Mouse (Mus musculus) forebrain, embryonic 15.5 days (tissue): ENCODE results near the gene Hcar2. TPM values are rescaled to one million over a fixed set of nuclear protein-coding genes. Genes with fewer than 3 reads are reported as not detected.

ENCODE experiments used
- ATAC-seq: fragments of 200-750 bp; cut with Nextera tagmentation; replicated peaks from 2 replicates; pipeline ENCODE4 v1.8.0; 2017; ENCODE audit warnings: mild to moderate bottlenecking, moderate TSS enrichment, moderate library complexity
- H3K27ac ChIP-seq: fragments of 300-500 bp; sonication (generic); replicated peaks from 2 replicates; pipeline ENCODE4 v1.5.1; 2015; ENCODE audit warnings: mild to moderate bottlenecking, inconsistent platforms
- H3K27me3 ChIP-seq: fragments of 300-500 bp; sonication (generic); 2 replicates; pipeline ENCODE4 v1.6.1; 2015; ENCODE audit warnings: inconsistent platforms
- H3K36me3 ChIP-seq: fragments of 300-500 bp; sonication (generic); 2 replicates; pipeline ENCODE4 v1.6.1; 2015; ENCODE audit warnings: mild to moderate bottlenecking, inconsistent platforms
- H3K4me1 ChIP-seq: fragments of 300-500 bp; sonication (generic); 2 replicates; pipeline ENCODE4 v1.6.1; 2015; ENCODE audit warnings: inconsistent platforms
- H3K4me2 ChIP-seq: fragments of 300-500 bp; sonication (generic); replicated peaks from 2 replicates; pipeline ENCODE4 v1.6.1; 2015; ENCODE audit warnings: mild to moderate bottlenecking, inconsistent platforms
- H3K4me3 ChIP-seq: fragments of 300-500 bp; sonication (generic); 2 replicates; pipeline ENCODE4 v1.5.1; 2015; ENCODE audit warnings: mild to moderate bottlenecking, inconsistent platforms
- H3K9ac ChIP-seq: fragments of 300-500 bp; sonication (generic); replicated peaks from 2 replicates; pipeline ENCODE4 v1.6.1; 2015; ENCODE audit warnings: mild to moderate bottlenecking, inconsistent platforms
- H3K9me3 ChIP-seq: fragments of 300-500 bp; sonication (generic); 2 replicates; pipeline ENCODE4 v1.6.1; 2016; ENCODE audit warnings: inconsistent platforms
- WGBS: fragments of 180-500 bp; shearing (Covaris S2); methylation state at CpG from one replicate; pipeline ENCODE4 v1.1.7; 2015; ENCODE audit warnings: mixed read lengths; 5-methylcytosine and 5-hydroxymethylcytosine counted together
- polyA plus RNA-seq: library from polyadenylated mRNA; unstranded; fragments of >200 nt; fragmentation: Nextera tagmentation; extraction: Ambion mirVana; gene quantifications from 2 replicates; pipeline ENCODE4 v1.2.1, GENCODE M21; 2015

The Hcar2 gene
- polyA plus RNA-seq, 1 experiment from 2014 or later, result not detected

DNA sequence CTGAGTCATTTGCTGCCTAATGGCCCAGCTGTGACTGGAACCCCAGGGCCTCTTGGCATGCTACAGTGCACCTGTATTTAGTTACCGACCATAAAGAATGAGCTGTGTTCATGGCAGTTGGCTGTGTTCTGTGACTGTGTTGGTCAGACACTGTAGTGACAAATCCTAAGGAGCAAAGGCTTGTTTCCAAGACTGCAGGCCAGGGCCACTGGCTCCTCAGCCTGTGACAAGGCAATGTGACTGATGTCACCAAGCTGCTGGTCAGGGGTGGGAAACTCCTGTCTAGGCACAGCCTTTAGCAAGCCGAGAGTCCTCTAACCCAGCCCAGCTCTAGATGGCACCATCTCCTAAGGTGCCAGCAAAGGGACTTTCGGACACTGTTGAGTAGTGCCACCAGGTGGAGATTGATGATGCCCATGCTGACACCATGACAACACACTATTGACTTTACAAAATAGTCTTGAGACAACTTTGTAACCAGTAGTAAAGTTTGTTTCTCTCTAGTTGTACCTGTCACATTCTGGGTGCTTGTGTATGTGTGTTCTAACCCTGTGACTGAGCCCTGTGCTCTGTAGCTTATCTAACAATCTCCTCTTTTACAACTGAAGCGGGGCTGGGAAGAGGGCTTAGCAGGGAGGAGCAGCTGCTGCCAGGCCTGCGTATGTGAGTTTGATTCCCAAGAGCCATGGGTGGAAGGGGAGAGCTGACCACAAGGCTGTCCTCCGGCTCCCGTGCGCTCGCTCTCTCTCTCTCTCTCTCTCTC is 44.6 kb downstream of the Hcar2 start:
- 85% methylated on average over 9 of the region's 9 CpGs for WGBS
- H3K4me1 ChIP-seq, result no peaks in the 10 kb centered on the region
- no peak overlapping the region for H3K4me3 ChIP-seq
- H3K9me3 ChIP-seq, result no peaks in the 10 kb centered on the region
- no peak for ATAC-seq
- no peak overlapping the region for H3K27ac ChIP-seq
- no peaks in the 10 kb centered on the region for H3K27me3 ChIP-seq
- H3K36me3 ChIP-seq, result no peaks in the 10 kb centered on the region
- H3K4me2 ChIP-seq, result no peak overlapping the region
- H3K9ac ChIP-seq, result no peak overlapping the region

DNA sequence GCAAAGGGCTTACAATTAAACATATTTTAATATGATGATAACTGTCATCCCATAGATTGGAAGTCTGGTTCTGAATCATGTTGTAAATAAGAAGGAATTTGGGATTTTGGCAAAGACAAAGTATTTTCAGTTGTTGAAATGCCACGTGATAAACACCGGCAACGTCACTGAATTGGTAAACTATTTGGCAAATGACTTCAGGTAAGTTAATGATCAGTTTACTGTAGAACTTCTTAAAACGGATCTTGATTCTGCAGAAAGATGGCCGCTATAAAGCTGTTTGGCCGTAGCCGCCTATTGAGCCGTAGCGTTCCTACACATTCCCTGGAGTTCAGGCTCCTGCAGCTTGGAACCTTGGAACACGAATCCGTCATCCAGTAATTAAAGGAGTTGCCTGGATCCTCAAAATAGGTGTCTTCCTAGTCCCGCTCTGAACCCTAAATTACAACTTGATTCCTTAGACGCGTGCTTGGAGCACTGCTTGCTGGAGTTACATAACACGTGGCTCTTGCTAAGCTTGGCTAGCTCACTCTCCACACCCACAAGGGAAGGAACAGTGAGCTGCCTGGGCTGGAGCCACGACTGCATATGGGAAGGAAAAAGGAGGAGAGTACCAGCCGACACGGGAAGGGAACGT is 46.2 kb downstream of the Hcar2 start:
- 92% methylated on average over 19 of the region's 19 CpGs for WGBS
- H3K4me1 ChIP-seq, result no peaks in the 10 kb centered on the region
- no peak overlapping the region for H3K4me3 ChIP-seq
- H3K27me3 ChIP-seq, result no peaks in the 10 kb centered on the region
- H3K4me2 ChIP-seq, result no peak overlapping the region
- no peaks in the 10 kb centered on the region for H3K36me3 ChIP-seq
- H3K9me3 ChIP-seq, result no peaks in the 10 kb centered on the region
- no peak overlapping the region for H3K27ac ChIP-seq
- no peak overlapping the region for H3K9ac ChIP-seq
- no peak for ATAC-seq

DNA sequence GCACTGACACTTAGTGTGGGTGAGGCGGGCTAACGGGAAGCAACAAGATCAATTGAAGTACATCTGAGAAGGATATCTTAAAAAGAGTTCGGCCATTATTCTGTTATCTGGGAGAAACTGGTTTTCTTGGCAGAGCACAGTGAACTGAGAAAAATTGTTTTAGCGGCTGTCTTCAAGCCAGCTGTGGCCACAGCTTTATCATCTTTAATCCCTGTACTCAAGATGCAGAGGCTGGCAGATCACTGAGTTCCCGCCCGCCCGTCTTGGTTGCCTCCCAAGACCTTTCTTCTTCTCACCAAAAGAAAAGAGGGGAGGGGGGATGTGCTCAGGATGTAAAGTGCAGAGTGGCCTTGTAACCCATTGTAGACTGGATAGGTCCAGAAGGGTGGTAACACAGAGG is 48.4 kb downstream of the Hcar2 start:
- no peak overlapping the region for H3K4me3 ChIP-seq
- H3K9ac ChIP-seq, result no peak overlapping the region
- H3K4me2 ChIP-seq, result no peak overlapping the region
- H3K27me3 ChIP-seq, result no peaks in the 10 kb centered on the region
- no peaks in the 10 kb centered on the region for H3K9me3 ChIP-seq
- no peaks in the 10 kb centered on the region for H3K36me3 ChIP-seq
- H3K27ac ChIP-seq, result no peak overlapping the region
- WGBS, result 83% methylated on average over 7 of the region's 7 CpGs
- H3K4me1 ChIP-seq, result no peaks in the 10 kb centered on the region
- ATAC-seq, result no peak

Other genes with a start within 250 kb of the Hcar2 start
- 80.0 and 84.5 TPM in 2 replicates for gene Clip1, start 180.9 kb downstream of the Hcar2 start, polyA plus RNA-seq
- 83.7 and 87.8 TPM in 2 replicates for gene Zcchc8, start 144.4 kb downstream of the Hcar2 start, polyA plus RNA-seq
- 147 and 151 TPM in 2 replicates for gene Rsrc2, start 116.1 kb downstream of the Hcar2 start, polyA plus RNA-seq
- gene Kntc1, start 115.8 kb downstream of the Hcar2 start, polyA plus RNA-seq, result 12.7 and 14.6 TPM in 2 replicates
- gene Hcar1, start 14.5 kb upstream of the Hcar2 start, polyA plus RNA-seq, result 0.24 and 0.29 TPM in 2 replicates
- 143 and 146 TPM in 2 replicates for gene Denr, start 41.7 kb upstream of the Hcar2 start, polyA plus RNA-seq
- gene Gm43518, start 61.9 kb upstream of the Hcar2 start, polyA plus RNA-seq, result 1.8 and 3.7 TPM in 2 replicates
- gene Ccdc62, start 65.2 kb upstream of the Hcar2 start, polyA plus RNA-seq, result 3.5 and 5.8 TPM in 2 replicates
- gene Hip1r, start 108.1 kb upstream of the Hcar2 start, polyA plus RNA-seq, result 26.9 and 27.5 TPM in 2 replicates
- gene Vps37b, start 166.8 kb upstream of the Hcar2 start, polyA plus RNA-seq, result 106 and 109 TPM in 2 replicates
- gene Abcb9, start 230.3 kb upstream of the Hcar2 start, polyA plus RNA-seq, result 10.9 TPM in 2 replicates
- 34.7 and 35.0 TPM in 2 replicates for gene Ogfod2, start 246.8 kb upstream of the Hcar2 start, polyA plus RNA-seq